Mouse (Mus musculus) c-Kit-positive CD71-positive TER-119-negative erythroid progenitor cells, embryonic 14.5 days (primary cell): ENCODE results near the gene Ppp1r21.

Experiments used
- DNase-seq: peaks from one replicate; pipeline ENCODE4 v3.0.0-alpha.2; 2013; ENCODE audit warnings: low read depth

Gene Ppp1r21

DNA sequence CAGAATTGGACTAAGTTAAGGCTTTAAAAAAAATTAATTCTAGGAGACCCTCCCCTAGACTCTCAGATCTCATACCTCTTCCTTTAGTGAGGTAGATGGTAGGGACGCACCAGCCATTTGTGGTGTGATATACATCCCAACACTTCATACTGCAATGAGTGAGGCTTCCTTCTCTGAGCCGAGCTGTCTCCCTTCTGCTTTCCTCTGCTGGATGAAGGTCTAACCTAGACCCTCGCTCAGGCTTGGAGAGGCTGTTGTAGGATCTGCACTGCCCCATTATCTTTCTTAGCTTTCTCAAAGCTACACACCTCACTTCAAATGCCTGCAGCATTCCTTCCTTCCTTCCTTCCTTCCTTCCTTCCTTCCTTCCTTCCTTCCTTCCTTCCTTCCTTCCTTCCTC, 83.8 kb downstream of the Ppp1r21 start:
- DNase-seq = no peak

DNA sequence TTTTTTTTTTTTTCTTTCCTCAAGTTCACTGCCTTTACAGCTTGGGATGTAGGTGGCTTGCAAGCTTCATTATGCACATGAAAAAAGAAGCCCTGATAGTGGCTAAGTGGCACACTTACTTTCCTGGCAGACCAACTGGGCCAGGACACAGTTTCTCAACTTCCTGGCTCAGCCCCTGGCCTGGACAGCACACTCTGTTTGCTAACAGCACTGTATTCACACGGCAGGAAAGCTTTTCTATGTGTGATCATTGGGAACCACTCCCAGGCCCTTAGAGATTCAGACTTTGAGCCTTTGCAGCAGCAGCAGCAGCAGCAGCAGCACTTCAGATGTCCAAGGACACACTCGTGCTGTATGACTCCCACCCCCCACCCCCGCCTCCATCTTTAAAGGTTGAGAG, 84.3 kb downstream of the Ppp1r21 start:
- no peak for DNase-seq

DNA sequence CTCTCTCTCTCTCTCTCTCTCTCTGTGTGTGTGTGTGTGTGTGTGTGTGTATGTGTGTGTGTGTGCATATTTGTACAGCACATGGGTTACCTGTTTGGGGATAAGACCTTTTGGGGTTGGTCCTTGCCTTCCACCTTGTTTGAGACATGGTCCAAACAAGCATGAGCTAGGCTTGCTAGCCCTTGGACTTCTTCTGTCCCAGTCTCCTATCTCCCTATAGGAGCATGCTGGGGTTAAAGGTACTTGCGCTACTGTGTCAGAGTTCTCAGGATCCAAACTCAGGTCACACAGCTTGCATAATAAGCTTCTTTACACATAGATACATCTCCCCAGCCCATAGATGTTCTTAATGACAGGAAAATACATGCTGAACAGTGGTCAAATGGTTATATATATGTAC, 84.8 kb downstream of the Ppp1r21 start:
- DNase-seq = no peak

DNA sequence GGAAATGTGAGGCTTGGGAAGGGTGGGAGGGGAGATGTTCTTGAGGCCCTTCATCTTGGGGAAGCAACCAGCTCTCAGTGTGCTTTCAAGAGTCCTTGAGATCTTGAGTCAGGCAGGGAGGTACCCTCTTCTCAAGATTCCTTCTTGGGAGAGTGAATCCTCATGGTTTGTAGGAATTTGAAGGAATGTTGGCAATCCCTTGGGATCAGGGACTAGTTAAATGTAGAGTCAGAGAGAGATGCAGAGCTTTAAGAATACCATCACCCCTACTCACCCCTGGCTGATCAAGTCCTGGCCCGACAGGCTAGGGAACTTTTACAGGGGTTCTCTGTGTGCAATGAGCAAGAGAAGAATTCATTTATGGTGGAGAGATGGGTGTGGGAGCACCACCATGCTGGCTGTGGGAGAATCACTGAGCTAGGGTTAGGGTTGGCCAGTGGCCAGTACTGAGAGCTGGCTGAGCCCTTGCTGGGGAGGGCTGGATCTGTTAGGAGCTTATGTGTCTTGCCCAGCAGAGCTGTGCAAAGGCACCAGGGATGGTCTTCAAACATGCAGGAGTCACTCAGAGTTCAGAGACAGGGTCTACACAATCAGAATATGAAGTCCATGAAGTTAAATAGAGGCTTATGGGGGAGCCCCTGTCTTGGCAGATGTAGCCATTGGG, 85.7 kb downstream of the Ppp1r21 start:
- DNase-seq = no peak

DNA sequence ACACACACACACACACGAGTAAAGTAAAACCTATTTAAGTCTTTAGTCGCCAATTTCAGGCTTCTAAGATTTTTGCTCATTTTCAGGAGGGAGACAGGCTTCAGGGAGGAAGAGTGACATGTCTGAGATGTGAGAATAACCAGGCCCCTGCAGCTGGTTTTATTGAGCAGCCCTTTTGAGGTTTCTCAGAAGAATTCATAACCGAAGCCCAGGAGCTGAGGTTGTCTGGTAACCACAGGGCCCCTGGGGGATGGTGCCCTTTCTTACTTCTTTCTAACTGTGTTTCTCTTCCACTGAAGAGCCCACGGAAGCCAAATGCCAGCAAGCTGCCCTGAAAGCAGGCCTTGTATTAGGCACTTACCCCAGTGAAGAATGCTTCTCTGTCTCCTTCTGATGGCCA, 91.0 kb downstream of the Ppp1r21 start:
- no peak for DNase-seq

DNA sequence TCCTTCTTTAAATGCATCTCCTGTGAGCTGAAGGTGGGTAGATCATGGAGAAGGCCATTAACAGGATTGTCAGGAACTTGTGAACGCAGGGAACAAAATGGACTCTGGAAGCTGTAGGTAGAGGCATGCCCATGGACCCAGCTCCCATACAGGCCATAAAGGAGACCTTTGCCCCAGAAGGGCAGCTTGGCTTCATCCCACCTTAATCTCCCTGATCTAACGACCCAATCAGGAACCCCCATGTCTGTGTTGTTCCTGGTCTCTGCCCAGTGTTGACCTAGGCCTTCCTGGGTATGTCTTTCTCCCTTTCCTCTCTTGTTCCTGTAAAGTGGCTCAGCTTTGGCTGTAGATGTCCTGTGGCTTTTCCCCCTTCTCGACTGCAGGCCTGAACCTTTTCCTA, 91.5 kb downstream of the Ppp1r21 start:
- no peak for DNase-seq

DNA sequence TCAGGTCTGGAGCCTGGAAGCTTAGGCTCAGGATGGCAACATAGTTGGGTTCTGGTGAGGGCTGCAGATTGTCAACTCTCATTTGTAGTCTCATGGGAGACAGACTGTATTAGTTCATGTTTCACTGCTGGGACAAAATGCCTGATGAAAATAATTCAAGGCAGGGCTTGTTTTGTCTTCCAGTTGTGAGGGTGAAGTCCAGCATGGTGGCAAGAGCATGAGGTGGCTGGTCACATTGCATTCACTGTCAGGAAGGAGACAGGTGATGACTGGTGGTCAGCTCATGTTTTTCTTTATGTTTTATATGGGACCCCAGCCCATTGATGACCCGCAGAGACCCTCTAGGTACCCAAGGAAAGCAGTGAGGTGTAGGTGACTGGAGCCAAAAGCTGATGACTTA, 92.8 kb downstream of the Ppp1r21 start:
- DNase-seq = no peak

DNA sequence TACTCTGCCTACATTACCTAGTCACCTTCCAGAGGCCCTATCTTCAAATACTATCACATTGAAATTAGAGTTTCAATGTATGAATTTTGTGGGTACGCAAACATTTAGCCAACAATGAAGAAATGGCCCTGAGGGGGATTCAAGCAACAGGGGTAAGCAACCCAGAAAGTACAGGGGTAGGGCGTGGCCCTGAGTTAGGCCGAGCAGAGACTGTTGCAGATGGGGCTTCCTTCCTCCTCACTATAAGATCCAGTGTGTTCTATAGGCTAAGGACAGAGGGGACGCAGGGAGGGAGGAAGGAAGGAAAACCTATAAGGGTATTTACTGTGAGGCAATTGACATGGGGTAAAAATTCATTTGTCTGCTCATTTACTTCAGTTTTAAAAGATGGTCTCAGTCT, 94.5 kb downstream of the Ppp1r21 start:
- no peak for DNase-seq

DNA sequence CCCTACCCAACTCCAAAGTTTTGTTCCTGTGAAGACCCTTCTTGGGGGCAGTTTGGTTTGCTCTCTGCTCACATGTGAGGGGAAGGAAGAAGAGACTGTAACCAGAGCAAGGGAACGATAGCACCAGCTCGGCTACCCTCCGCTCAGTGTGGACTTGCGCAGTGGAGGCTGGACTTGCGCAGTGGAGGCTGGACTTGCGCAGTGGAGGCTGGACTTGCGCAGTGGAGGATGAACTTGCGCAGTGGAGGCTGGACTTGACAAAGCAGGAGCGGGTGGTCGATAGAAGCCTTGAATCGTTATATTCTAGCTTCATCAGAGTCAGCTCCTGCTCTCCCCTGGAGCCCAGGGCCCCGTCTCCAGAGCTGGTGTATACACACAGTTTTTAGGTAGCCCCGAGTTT, 95.4 kb downstream of the Ppp1r21 start:
- no peak for DNase-seq

DNA sequence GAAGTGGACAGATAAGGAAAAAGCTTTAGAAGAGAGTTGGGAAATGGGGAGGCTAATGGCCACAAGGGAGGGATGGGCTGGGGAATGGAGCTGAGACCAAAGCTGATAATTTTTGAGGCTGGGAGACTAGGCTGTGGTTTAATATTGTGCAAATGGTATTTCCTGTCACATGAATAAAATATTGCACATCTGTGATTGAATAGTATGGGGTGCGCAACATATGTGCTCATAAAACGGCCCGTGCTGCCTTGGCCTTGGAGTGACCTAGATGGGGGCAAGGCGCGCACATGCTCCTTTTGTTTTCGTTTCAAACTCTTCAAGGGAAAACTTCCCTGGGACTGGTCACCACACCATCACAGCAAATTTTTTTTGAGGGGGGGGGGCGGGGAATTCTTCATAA, 96.0 kb downstream of the Ppp1r21 start:
- no peak for DNase-seq

DNA sequence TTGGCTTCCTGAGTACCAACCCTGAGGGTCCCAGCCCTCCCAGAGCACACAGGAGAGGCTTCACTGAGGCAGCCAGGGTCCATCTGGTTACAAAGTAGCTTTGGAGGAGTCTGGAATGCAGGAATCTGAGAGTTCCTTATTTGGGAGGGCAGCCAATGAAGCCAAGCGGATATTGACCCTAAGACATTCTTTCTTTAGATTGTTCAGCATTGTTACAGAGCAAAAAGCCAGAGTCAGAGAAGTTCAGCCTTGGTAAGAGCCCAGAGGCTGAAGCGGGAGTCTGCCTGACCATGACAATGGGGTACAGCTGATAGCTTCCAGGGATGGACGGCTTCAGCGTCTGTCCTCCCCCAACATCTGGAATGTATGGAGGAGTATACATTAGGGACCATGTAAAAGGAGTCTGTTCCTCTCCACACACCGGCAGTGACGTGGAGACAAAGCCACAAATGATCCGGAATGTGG, 96.5 kb downstream of the Ppp1r21 start:
- no peak for DNase-seq

DNA sequence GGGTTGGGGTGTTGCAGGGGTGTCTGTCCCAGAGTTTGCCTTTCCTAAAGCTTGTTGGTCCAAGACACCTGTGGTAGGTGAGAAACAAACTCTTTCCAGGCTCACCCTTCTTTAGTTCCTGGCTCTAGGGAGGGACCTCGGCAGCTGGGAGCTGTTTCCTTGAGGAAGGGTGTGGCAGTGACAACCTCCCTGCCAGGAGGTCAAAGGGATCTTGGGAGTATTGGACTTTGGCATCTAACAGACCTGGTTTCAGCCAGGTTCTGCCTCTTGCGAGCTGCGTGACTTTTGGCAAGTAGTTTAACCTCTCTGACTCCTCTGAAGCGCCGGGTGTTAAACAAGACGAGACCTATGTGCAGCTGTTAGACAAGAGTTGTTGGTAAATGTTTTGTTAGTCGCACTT, 97.2 kb downstream of the Ppp1r21 start:
- DNase-seq = no peak

DNA sequence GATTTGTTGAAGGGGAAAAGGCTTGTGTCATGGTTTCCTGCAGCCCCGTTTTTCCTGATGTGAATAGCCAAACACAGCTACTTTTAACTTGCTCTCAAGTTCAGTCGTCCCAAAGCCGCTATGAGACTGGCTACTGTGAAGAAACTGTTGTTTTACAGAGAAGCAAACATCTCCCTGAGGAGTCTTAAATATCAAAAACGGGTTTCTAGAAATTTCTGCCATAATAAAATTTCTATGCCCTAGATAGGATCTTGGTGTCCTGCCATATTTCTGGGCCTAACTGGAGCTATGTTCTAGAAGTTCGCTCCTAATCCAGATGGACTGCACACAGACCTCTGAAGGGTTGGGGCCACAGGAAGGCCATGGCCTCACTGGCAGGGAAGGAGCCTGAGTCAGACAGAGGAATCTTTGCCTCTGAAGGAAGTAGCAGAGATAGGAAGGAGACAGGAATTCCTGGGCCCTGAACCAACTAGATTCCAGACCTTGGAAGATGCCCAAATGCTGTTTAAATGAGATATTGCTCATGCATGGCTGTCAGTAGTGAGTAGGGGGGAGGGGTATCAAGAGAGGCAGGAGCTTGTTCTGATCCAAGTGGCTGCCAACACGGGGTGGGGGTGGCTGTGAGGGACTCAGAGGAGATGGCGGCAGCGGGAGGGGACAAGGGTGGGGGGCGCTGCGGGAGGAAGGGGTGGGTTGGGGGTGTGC, 98.9 kb downstream of the Ppp1r21 start:
- no peak for DNase-seq

DNA sequence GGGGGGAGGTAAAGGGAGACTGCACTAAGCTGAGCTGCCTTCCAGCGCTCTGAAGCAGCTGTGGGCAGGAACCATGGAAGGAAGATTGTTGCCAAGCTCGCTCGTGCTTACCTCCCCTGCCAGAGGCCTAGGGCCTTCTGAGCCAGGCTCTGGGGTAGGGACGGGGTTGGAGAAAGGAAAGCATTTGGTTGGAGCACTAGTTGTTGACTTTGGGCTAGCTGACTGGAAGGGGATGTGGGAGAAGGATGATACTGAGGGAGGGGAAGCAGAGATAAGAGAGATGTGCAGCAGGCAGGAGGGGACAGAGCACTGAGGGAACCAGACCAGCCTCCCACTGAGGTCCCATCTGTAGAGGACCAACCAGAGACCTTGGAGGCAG, 99.5 kb downstream of the Ppp1r21 start:
- DNase-seq = no peak

DNA sequence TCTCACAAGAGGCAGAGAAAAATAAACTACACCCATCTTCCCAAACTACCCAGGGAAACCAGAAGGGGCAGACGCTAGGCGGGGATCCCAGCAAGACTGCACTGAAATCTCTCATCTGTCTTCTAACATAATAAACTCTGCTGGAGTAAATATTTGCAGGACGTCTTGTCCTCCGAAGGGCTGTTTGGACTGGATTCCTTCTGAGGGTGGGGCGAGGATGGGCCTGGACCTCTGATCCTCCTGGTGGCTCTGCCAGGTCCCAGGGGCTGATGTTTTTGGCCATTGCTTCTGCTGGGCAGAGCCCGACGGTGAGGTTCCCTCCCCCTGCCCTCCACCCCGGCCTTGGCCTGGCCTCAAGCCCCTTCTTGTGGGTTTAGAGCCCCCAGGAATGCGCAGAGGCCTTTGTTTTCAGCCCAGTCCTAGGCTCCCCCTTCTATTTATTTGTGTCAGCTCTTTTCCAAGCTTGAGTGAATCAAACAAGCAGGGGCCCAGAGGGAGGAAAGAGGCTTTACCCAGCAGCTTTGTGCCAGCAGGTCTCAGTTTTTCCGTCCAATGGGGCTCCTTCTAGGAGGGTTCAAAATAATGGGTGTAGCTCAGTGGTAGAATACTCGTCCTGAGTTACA, 100.1 kb downstream of the Ppp1r21 start:
- DNase-seq = no peak

DNA sequence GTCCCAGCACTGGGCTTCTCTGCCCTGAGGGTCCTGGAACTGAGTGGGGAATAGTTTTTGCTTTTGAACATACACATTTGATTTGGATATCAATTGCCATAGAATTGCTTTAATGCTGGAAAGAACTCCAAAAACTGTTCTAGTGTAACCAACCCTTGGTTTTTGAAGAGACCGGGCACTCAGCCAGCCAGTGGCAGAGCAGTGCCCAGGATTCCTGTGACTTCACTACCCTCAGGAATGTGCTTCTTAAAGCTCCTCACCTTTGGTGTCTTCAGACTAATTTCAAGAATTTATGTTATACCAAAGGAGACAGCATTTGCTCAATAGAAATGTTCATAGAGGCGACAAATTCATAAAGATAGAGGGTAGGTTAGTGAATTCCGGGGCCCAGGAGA, 100.6 kb downstream of the Ppp1r21 start:
- no peak for DNase-seq

DNA sequence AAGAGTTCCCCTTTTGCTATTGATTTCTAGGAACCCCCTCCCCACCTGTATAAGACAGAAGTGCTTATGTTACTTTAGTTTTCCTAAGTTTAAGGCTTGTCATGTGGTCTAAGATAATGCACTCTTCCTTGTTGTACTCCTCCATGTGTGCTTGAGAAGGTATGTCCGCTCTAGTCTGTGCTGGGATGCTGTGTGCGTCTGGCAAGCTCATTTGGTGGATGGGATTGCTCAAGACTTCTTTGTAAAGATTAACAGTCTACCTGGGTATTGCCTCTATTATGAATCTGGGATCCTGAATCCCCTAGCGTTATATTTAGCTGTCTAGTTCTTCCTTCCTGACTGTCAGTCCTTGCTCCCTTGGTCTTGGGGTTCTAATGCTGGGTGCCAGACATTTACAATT, 102.7 kb downstream of the Ppp1r21 start:
- DNase-seq = no peak

DNA sequence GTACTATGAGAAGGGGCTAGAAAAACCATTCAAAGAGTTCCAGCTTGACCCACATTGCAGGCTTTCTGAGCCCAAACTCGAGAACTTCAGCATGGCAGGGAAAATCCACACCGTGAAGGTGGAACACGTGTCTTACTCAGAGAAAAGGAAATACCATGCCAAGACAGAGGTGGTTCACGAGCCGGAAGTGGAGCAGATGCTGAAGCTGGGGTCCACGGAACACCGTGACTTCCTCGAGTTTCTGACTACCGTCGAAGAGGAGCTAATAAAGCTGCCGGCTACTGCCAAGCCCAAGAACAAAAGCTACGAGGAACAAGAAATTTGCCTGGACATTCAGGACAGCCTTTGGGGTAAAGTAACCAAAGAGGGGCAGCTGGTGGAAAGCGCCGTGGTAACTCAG, 106.2 kb downstream of the Ppp1r21 start:
- DNase-seq = no peak

DNA sequence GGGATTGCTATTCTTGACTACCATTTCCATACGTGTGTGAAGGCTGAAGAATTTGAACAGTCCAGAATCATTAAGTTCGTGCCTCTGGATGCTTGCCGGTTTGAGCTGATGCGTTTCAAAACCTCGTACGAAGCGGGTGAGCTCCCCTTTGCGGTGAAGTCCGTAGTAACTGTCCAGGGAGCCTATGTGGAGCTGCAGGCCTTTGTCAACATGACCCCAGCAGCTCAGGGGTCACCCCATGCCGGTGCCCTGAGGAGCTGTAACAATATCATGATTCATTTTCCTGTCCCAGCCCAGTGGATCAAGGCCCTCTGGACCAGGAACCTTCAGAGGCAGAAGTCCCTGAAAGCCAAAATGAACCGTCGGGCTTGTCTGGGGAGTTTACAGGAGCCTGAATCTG, 106.7 kb downstream of the Ppp1r21 start:
- no peak for DNase-seq
